Mouse (Mus musculus) testis, adult 2 months (tissue): Measurements from ENCODE around the gene Batf2. TPM values are rescaled to one million over a fixed set of nuclear protein-coding genes. Genes with fewer than 3 reads are reported as not detected.
A peak's percentile ranks its signal among the peaks of the same experiment; 100 is the strongest.

Experiments used
- H3K27ac ChIP-seq: fragments of 200-500 bp; 2 replicates; pipeline ENCODE4 v1.5.1; 2012; ENCODE audit warnings: low read depth, low read length; ENCODE audit not compliant: control insufficient read depth, insufficient read depth
- H3K27me3 ChIP-seq: fragments of 200-500 bp; 2 replicates; pipeline ENCODE4 v1.6.1; 2012; ENCODE audit warnings: mild to moderate bottlenecking, low read length, moderate library complexity; ENCODE audit not compliant: control insufficient read depth, insufficient read depth
- H3K36me3 ChIP-seq: fragments of 200-500 bp; 2 replicates; pipeline ENCODE4 v1.6.1; 2012; ENCODE audit warnings: mild to moderate bottlenecking, low read length; ENCODE audit not compliant: control insufficient read depth, insufficient read depth
- H3K4me1 ChIP-seq: fragments of 200-500 bp; 2 replicates; pipeline ENCODE4 v1.6.1; 2012; ENCODE audit warnings: low read length; ENCODE audit not compliant: control insufficient read depth, insufficient read depth
- H3K4me3 ChIP-seq: fragments of 200-500 bp; 2 replicates; pipeline ENCODE4 v1.5.1; 2012; ENCODE audit warnings: low read depth, mild to moderate bottlenecking, low read length, moderate library complexity, mixed read lengths; ENCODE audit not compliant: control insufficient read depth
- CTCF ChIP-seq: fragments of 200-500 bp; IDR thresholded peaks from 2 replicates; pipeline ENCODE4 v1.5.1; 2012; ENCODE audit warnings: low read depth, mild to moderate bottlenecking, inconsistent platforms, low read length, moderate library complexity; ENCODE audit not compliant: control insufficient read depth, insufficient read depth, insufficient replicate concordance
- POLR2A ChIP-seq: fragments of 200-500 bp; IDR thresholded peaks from 2 replicates; pipeline ENCODE4 v1.6.1; 2012; ENCODE audit warnings: low read depth, mild to moderate bottlenecking, inconsistent platforms, low read length, moderate library complexity; ENCODE audit not compliant: control insufficient read depth
- polyA plus RNA-seq: library from polyadenylated mRNA; depleted of rRNA; stranded (reverse); fragments of >200 nt; gene quantifications from 2 replicates; pipeline ENCODE4 v1.2.3, GENCODE M21; 2012

The Batf2 gene
- polyA plus RNA-seq, 1 experiment: 1.1 TPM

DNA sequence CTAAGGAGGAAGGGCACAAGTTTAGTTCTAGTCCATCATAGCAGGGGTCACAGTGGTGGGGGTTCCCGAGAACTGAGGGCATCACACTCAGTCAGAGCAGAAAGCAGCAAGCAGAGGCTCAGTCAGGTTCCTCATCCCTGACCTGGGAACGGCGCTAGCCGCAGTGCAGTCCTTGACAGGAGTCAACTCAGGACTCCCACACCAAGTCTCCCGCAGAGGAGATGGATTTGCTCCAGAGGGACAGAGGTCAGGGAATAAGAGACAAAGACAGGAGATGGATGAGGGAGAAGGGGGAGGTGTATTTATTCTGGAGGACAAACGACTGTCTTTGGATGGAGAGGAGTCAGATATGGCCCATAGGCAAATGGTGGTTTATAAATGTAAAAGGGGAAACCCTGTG lies 27.7 kb upstream of the Batf2 start:
- no peak overlapping the region for H3K27ac ChIP-seq

DNA sequence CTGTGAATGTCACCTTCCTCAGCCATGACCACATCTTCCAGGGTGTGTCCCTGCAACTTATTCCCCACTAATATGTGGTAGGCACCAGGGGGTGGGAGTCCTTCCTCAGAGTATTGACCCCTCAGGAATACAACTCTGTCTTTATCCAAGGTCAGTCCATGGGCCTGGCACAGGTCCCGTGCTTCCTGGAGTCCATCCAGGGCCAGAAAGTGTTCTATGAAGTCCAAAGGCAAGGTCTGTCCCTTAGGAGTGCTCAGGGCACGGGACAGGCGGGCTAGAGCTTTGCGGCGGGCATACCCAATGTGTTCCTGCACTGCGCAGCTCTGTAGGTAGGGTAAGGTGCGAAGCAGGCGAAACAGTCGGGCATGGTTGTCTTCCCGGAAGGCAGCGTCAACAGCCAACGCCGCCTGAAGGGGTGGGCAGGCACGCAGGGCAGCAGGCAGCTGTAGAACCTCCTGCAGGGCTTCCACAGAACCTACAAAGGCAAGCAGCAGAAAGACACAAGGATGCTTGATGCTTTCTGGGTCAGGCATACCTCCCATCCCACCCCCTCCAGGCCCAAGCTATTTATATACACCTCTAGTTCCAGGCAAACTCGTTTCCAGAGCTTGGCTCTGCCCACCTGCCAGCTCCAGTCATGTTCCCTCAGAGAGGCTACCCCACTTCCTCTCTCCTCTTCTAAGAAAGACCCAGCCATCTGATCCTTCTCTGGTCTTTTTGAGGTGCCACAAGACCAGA lies 24.5 kb upstream of the Batf2 start:
- TF ChIP-seq CTCF (no peak), POLR2A (no peak)
- Histone ChIP-seq H3K4me1 (peaks cover 6% of the 10 kb centered on the region), H3K27me3 (no peaks in the 10 kb centered on the region), H3K4me3 (no peak overlapping the region; the same call in none of the 2 replicates), H3K27ac (no peak overlapping the region), H3K36me3 (no peaks in the 10 kb centered on the region; the same call in 1 of the 2 replicates)

More for the DNA sequence above, 27.7 kb upstream of the Batf2 start:
- no peaks in the 10 kb centered on the region; the same call in 1 of the 2 replicates for H3K36me3 ChIP-seq
- no peak for TF ChIP-seq CTCF
- no peak for TF ChIP-seq POLR2A
- H3K27me3 ChIP-seq: no peaks in the 10 kb centered on the region
- no peak overlapping the region for H3K4me3 ChIP-seq
- no peaks in the 10 kb centered on the region; the same call in none of the 2 replicates for H3K4me1 ChIP-seq

DNA sequence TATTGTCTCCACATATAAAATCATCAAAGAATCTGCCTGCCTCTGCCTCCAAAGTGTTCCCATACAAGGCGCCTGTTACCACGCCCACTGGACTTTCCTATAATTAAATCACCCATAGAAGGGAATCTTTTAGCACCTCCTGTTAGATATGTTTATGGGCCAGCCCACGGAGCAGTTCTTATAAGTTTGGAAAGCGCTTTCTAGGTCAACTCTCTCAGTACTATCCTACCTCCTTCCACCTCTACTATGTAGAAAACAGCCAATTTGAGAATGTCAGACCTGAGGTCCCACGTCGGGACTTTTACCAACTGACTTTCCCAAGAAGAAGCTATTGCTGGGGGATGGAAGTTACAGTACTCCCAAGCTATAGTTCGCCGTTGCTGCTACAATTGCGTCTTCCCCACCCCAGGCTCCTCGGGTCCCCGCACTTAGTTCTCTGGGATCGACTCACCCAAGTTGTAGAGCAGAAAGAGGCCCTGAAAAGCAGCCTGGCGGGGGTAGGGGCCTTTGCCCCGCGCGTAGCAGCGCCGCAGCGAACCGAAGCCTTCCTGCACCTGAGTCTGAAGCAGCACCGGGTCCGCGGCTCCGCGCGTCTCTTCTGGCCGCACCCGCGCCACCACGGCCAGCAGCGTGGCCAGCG lies 23.3 kb upstream of the Batf2 start:
- H3K27me3 ChIP-seq: no peaks in the 10 kb centered on the region
- H3K36me3 ChIP-seq: no peaks in the 10 kb centered on the region; the same call in 1 of the 2 replicates
- H3K27ac ChIP-seq: peak overlapping the region; percentile 80
- H3K4me3 ChIP-seq: peak overlapping the region; percentile 83
- TF ChIP-seq POLR2A (no peak), CTCF (no peak)
- H3K4me1 ChIP-seq: peaks cover 9% of the 10 kb centered on the region

DNA sequence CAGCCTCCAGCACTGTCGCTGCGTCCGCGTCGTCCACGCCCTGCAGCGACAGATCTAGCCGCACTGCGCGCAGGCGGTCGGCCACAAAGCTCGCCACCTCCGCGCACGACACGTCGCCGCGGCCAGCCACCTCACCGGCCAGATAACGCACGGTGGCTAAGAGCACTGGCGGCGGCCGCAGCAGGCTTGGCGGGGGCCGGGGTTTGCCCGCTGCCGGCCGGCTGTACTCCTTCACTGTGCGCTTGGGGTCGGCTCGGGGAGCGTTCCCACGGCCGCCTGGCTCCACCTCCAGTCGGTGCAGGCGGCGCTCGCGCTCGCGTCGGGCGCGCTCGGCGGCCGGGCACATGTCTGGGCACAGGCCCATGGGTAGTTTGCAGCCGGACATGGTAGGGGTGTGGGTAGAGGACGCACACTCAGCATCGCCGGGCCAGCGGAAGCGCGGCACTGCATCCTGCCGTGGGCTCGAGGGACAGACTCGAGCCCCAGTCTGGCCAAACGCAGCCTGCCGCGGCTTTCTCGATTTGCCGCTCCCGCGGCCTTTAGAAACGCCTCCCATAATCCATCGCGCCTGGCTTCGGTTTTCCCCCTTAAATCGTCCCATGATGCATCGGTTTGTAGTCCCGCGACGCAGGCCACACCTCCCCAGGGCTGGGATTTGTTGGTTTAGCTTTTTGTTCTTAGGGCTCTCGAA lies 22.7 kb upstream of the Batf2 start, which contains the start of gene Sac3d1:
Sac3d1 (minus strand) TSS at position 665 of the 691 bp plus-strand sequence.
- H3K4me1 ChIP-seq: peaks cover 9% of the 10 kb centered on the region
- peak within 1 kb of the TSS; percentile 83 for H3K4me3 ChIP-seq
- no peaks in the 10 kb centered on the region for H3K27me3 ChIP-seq
- H3K27ac ChIP-seq: peak within 1 kb of the TSS; percentile 80
- TF ChIP-seq CTCF (no peak), POLR2A (peak; percentile 74)
- no peaks in the 10 kb centered on the region; the same call in 1 of the 2 replicates for H3K36me3 ChIP-seq

DNA sequence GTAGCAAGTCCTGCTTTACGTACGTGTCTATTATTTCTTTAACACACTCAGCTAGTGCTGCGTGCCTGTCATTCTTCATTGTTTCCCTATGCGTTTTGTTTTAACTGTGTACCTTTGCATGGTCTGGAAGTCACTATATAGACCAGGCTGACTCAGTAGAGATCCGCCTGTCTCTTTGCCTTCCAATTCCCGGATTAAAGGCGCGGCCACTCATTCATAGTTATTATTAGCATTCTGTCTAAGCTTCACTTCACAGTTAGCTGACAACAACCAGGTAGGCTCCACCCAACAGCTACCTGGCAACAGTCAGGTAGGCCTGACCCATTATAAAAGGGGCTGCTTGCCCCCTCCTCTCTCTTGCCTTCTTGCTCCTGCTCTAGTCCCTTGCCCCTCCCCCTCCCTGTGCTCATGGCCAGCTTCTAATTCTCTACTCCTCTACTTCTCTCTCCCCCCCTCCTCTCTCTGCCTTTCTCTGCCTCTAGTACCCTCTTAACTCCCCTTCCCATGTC lies 22.1 kb upstream of the Batf2 start:
- Histone ChIP-seq H3K36me3 (no peaks in the 10 kb centered on the region; the same call in 1 of the 2 replicates), H3K27me3 (no peaks in the 10 kb centered on the region), H3K27ac (peak overlapping the region; percentile 80), H3K4me3 (peak overlapping the region; percentile 83), H3K4me1 (peaks cover 9% of the 10 kb centered on the region)
- TF ChIP-seq POLR2A: no peak
- TF ChIP-seq CTCF: no peak

DNA sequence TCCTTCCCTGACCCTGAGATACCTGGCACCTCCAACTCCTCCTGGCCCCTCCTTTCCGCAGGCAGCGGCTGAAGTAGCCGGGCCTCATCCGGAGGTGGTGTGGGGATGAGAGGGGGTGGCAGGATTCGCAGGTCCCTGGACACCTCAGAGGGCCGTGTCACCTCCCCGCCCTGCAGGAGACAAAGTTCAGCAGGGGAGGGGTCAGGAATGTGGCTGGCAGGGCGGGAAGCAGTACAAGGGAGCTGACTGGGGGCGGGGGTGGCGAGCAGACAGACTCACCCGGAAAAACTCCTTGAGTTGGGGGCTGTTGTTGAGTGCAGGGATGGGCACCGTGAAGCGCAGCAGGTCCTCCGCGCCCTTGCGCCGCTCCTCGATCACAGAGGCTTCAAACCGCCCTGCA lies 19.0 kb upstream of the Batf2 start:
- peaks cover 9% of the 10 kb centered on the region for H3K4me1 ChIP-seq
- no peaks in the 10 kb centered on the region for H3K27me3 ChIP-seq
- no peak for TF ChIP-seq CTCF
- TF ChIP-seq POLR2A: no peak
- no peak overlapping the region for H3K27ac ChIP-seq
- no peak overlapping the region for H3K4me3 ChIP-seq
- H3K36me3 ChIP-seq: no peaks in the 10 kb centered on the region
